Mouse (Mus musculus): ENCODE results near the gene Gm20431. TPM values are rescaled to one million over a fixed set of nuclear protein-coding genes. Genes with fewer than 3 reads are reported as not detected.
A peak's percentile ranks its signal among the peaks of the same experiment; 100 is the strongest.

The Gm20431 gene
- polyA plus RNA-seq, 1 experiment from 2014 or later: 1.8 TPM

GRCm38 (mm10) chr2:167634865-167635512 lies 26.3 kb downstream of the Gm20431 start:
- Histone ChIP-seq H3K4me2 (peak overlapping the region; percentile 90), H3K4me3 (peak overlapping the region; percentile 98), H3K27ac (0 out of 2 replicates have a peak overlapping the region, but pooled peaks have one; percentile 59), H3K9ac (peak overlapping the region; percentile 46; the same call in 1 of the 2 replicates), H3K27me3 (replicated peaks) (peaks cover 6% of the 10 kb centered on the region; the same call in 1 of the 2 replicates), H3K36me3 (no peaks in the 10 kb centered on the region; the same call in 1 of the 2 replicates), H3K4me1 (peaks cover 53% of the 10 kb centered on the region), H3K9me3 (replicated peaks) (no peaks in the 10 kb centered on the region)
- WGBS (ENCODE audit: insufficient replicate concordance): 64% methylated on average over 7 of the region's 7 CpGs
- no peak for ATAC-seq

- H3K9me3 ChIP-seq (replicated peaks): no peaks in the 10 kb centered on the region
- peaks cover 4% of the 10 kb centered on the region for H3K36me3 ChIP-seq
- H3K27me3 ChIP-seq (replicated peaks): peaks cover 6% of the 10 kb centered on the region; the same call in 1 of the 2 replicates
- H3K4me1 ChIP-seq: peaks cover 59% of the 10 kb centered on the region
- peak overlapping the region; percentile 99 for H3K9ac ChIP-seq
- under 1% methylated on average over 15 of the region's 15 CpGs for WGBS (ENCODE audit: insufficient replicate concordance)
- H3K27ac ChIP-seq: peak overlapping the region; percentile 100
- peak overlapping the region; percentile 98 for H3K4me3 ChIP-seq
- peak overlapping the region; percentile 90 for H3K4me2 ChIP-seq
- peak; percentile 73 for ATAC-seq
These were observed 26.9 kb downstream of the Gm20431 start for GRCm38 (mm10) chr2:167634338-167634770.

GRCm38 (mm10) chr2:167633537-167633872 lies 27.8 kb downstream of the Gm20431 start:
- 88% methylated on average over 6 of the region's 6 CpGs for WGBS (ENCODE audit: insufficient replicate concordance)

GRCm38 (mm10) chr2:167632731-167633536 lies 28.4 kb downstream of the Gm20431 start:
- no peak for ATAC-seq
- Histone ChIP-seq H3K9ac (peak overlapping the region; percentile 99), H3K9me3 (replicated peaks) (no peaks in the 10 kb centered on the region), H3K27ac (peak overlapping the region; percentile 100), H3K4me1 (peaks cover 74% of the 10 kb centered on the region), H3K36me3 (peaks cover 18% of the 10 kb centered on the region), H3K4me2 (peak overlapping the region; percentile 90), H3K4me3 (peak overlapping the region; percentile 98), H3K27me3 (replicated peaks) (no peaks in the 10 kb centered on the region)
- 69% methylated on average over 12 of the region's 12 CpGs for WGBS (ENCODE audit: insufficient replicate concordance)

More at GRCm38 (mm10) chr2:167633537-167633872, 27.8 kb downstream of the Gm20431 start:
- Histone ChIP-seq H3K9me3 (replicated peaks) (no peaks in the 10 kb centered on the region), H3K4me3 (peak overlapping the region; percentile 98), H3K27me3 (replicated peaks) (peaks cover 4% of the 10 kb centered on the region; the same call in 1 of the 2 replicates), H3K36me3 (peaks cover 12% of the 10 kb centered on the region), H3K4me1 (peaks cover 68% of the 10 kb centered on the region), H3K4me2 (peak overlapping the region; percentile 90), H3K27ac (peak overlapping the region; percentile 100), H3K9ac (peak overlapping the region; percentile 99)
- ATAC-seq: no peak

GRCm38 (mm10) chr2:167631591-167632448 lies 29.5 kb downstream of the Gm20431 start, which contains the start of gene Ube2v1:
Ube2v1 (minus strand) TSS chr2:167632095.
- peak; percentile 72 for ATAC-seq
- WGBS (ENCODE audit: insufficient replicate concordance): under 1% methylated on average over 82 of the region's 87 CpGs
- peaks cover 78% of the 10 kb centered on the region for H3K4me1 ChIP-seq

GRCm38 (mm10) chr2:167631181-167631590 lies 30.1 kb downstream of the Gm20431 start:
- Histone ChIP-seq H3K4me1 (peaks cover 81% of the 10 kb centered on the region), H3K9me3 (replicated peaks) (no peaks in the 10 kb centered on the region), H3K27me3 (replicated peaks) (no peaks in the 10 kb centered on the region), H3K27ac (peak overlapping the region; percentile 100), H3K36me3 (peaks cover 32% of the 10 kb centered on the region), H3K4me2 (peak overlapping the region; percentile 90), H3K4me3 (peak overlapping the region; percentile 98), H3K9ac (peak overlapping the region; percentile 99)
- WGBS (ENCODE audit: insufficient replicate concordance): 2% methylated on average over 31 of the region's 31 CpGs
- ATAC-seq: no peak

More at GRCm38 (mm10) chr2:167631591-167632448, 29.5 kb downstream of the Gm20431 start, which contains the start of gene Ube2v1:
- no peaks in the 10 kb centered on the region for H3K9me3 ChIP-seq (replicated peaks)
- H3K36me3 ChIP-seq: peaks cover 29% of the 10 kb centered on the region
- peak within 1 kb of the TSS; percentile 100 for H3K27ac ChIP-seq
- H3K9ac ChIP-seq: peak within 1 kb of the TSS; percentile 99
- peak within 1 kb of the TSS; percentile 90 for H3K4me2 ChIP-seq
- peak within 1 kb of the TSS; percentile 98 for H3K4me3 ChIP-seq
- H3K27me3 ChIP-seq (replicated peaks): no peaks in the 10 kb centered on the region

- Histone ChIP-seq H3K9me3 (replicated peaks) (no peaks in the 10 kb centered on the region), H3K27ac (peak overlapping the region; percentile 100), H3K4me1 (peaks cover 82% of the 10 kb centered on the region), H3K4me3 (peak overlapping the region; percentile 98), H3K36me3 (peaks cover 39% of the 10 kb centered on the region), H3K4me2 (peak overlapping the region; percentile 90), H3K27me3 (replicated peaks) (no peaks in the 10 kb centered on the region), H3K9ac (peak overlapping the region; percentile 99)
- 52% methylated on average over 5 of the region's 5 CpGs for WGBS (ENCODE audit: insufficient replicate concordance)
- no peak for ATAC-seq
These were observed 30.9 kb downstream of the Gm20431 start for GRCm38 (mm10) chr2:167630421-167630820.

- Histone ChIP-seq H3K4me3 (peak overlapping the region; percentile 98), H3K4me2 (peak overlapping the region; percentile 90), H3K36me3 (peaks cover 46% of the 10 kb centered on the region), H3K9ac (peak overlapping the region; percentile 99), H3K27me3 (replicated peaks) (no peaks in the 10 kb centered on the region), H3K27ac (peak overlapping the region; percentile 100), H3K4me1 (peaks cover 82% of the 10 kb centered on the region), H3K9me3 (replicated peaks) (no peaks in the 10 kb centered on the region)
- ATAC-seq: no peak
- 64% methylated on average over 11 of the region's 11 CpGs for WGBS (ENCODE audit: insufficient replicate concordance)
These were observed 31.6 kb downstream of the Gm20431 start for GRCm38 (mm10) chr2:167629665-167630209.

GRCm38 (mm10) chr2:167628872-167629271 lies 32.4 kb downstream of the Gm20431 start:
- H3K4me3 ChIP-seq: peak overlapping the region; percentile 98
- peaks cover 81% of the 10 kb centered on the region for H3K4me1 ChIP-seq
- peaks cover 52% of the 10 kb centered on the region for H3K36me3 ChIP-seq
- peak overlapping the region; percentile 90 for H3K4me2 ChIP-seq
- peak overlapping the region; percentile 99 for H3K9ac ChIP-seq
- H3K27ac ChIP-seq: peak overlapping the region; percentile 100
- H3K27me3 ChIP-seq (replicated peaks): no peaks in the 10 kb centered on the region
- 19% methylated on average over 4 of the region's 4 CpGs for WGBS (ENCODE audit: insufficient replicate concordance)
- no peaks in the 10 kb centered on the region for H3K9me3 ChIP-seq (replicated peaks)
- peak; percentile 91 for ATAC-seq

GRCm38 (mm10) chr2:167627019-167627418 lies 34.3 kb downstream of the Gm20431 start:
- Histone ChIP-seq H3K9ac (peak overlapping the region; percentile 76), H3K4me3 (peak overlapping the region; percentile 54), H3K27me3 (replicated peaks) (no peaks in the 10 kb centered on the region), H3K27ac (peak overlapping the region; percentile 100), H3K4me2 (peak overlapping the region; percentile 90), H3K9me3 (replicated peaks) (no peaks in the 10 kb centered on the region), H3K36me3 (peaks cover 70% of the 10 kb centered on the region), H3K4me1 (peaks cover 82% of the 10 kb centered on the region)
- 69% methylated on average over 7 of the region's 7 CpGs for WGBS (ENCODE audit: insufficient replicate concordance)
- no peak for ATAC-seq

- Histone ChIP-seq H3K9me3 (replicated peaks) (no peaks in the 10 kb centered on the region), H3K4me1 (peaks cover 93% of the 10 kb centered on the region), H3K9ac (0 out of 2 replicates have a peak overlapping the region, but pooled peaks have one; percentile 42), H3K27ac (peak overlapping the region; percentile 67), H3K27me3 (replicated peaks) (no peaks in the 10 kb centered on the region), H3K4me2 (peak overlapping the region; percentile 25; the same call in 1 of the 2 replicates), H3K4me3 (no peak overlapping the region), H3K36me3 (peaks cover 84% of the 10 kb centered on the region)
- ATAC-seq: no peak
- WGBS (ENCODE audit: insufficient replicate concordance): 70% methylated on average over 2 of the region's 2 CpGs
These were observed 35.6 kb downstream of the Gm20431 start for GRCm38 (mm10) chr2:167625670-167626069.
